Mouse (Mus musculus) CH12.LX (cell line): ENCODE results near the gene Tmprss3.

Experiments
- CHD1 ChIP-seq: IDR thresholded peaks from 2 replicates; pipeline ENCODE4 v1.6.1; 2012; ENCODE audit warnings: low read depth, low read length, improper control_type of control experiment, inconsistent platforms
- CTCF ChIP-seq, 2 experiments: IDR thresholded peaks in 1 of 2; conservative IDR thresholded peaks in 1 of 2; 2 replicates each; pipeline ENCODE4 v1.5.1; 2011 to 2012; ENCODE audit warnings: low read depth in 2 of 2, low read length in 2 of 2, improper control_type of control experiment in 1 of 2, inconsistent platforms in 1 of 2, mild to moderate bottlenecking in 1 of 2, moderate library complexity in 1 of 2
- E2F4 ChIP-seq: IDR thresholded peaks from 2 replicates; pipeline ENCODE4 v1.6.1; 2011; ENCODE audit warnings: low read depth, low read length, improper control_type of control experiment; ENCODE audit not compliant: insufficient replicate concordance
- MAX ChIP-seq: IDR thresholded peaks from 2 replicates; pipeline ENCODE4 v1.6.1; 2011; ENCODE audit warnings: low read length, improper control_type of control experiment
- MEF2A ChIP-seq: IDR thresholded peaks from 2 replicates; pipeline ENCODE4 v1.6.1; 2014; ENCODE audit warnings: low read depth, mild to moderate bottlenecking, inconsistent platforms, low read length, improper control_type of control experiment, borderline replicate concordance
- USF1 ChIP-seq: IDR thresholded peaks from 2 replicates; pipeline ENCODE4 v1.6.1; 2014; ENCODE audit warnings: low read depth, mild to moderate bottlenecking, inconsistent platforms, low read length, improper control_type of control experiment
- ZC3H11A ChIP-seq: IDR thresholded peaks from 2 replicates; pipeline ENCODE4 v1.6.1; 2012; ENCODE audit warnings: low read depth, mild to moderate bottlenecking, inconsistent platforms, low read length, improper control_type of control experiment

DNA sequence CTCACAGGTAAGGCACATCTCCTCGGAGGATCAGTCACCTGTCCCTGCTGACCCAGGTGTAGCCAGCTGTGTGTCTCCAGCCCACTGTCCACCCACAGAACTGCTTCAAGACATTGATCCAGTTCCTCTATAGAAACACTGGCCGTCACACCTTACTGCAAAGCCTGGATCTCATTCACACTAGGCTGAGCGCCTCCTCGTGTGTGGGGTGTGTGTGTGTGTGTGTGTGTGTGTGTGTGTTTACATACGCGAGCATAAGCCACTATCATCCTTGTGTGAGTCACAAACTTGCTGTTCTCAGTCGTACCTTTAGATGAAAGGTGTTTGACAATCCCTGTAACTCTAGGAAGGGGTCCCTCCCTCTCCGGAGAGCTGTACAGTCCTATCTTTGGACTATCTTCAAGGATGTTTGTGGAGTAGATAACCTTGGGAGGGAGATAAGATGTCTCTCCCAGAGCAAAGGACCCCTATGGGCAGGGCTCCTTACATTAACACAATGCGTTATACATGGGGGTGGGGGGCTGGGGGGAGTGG lies 45.7 kb downstream of the Tmprss3 start:
- TF ChIP-seq USF1 (no peak), MEF2A (no peak), CTCF (conservative IDR thresholded peaks at IDR 0.05 in 1 of 2, IDR thresholded peaks at IDR 0.05 in 1 of 2; ENCODE audit: low read depth in 2 of 2, low read length in 2 of 2) (no peak), MAX (no peak), CHD1 (no peak), E2F4 (no peak), ZC3H11A (no peak)
